Mouse (Mus musculus) megakaryocyte-erythroid progenitor cell, adult 5 weeks (primary cell): ENCODE data around the gene Ncoa4. TPM values are rescaled to one million over a fixed set of nuclear protein-coding genes. Genes with fewer than 3 reads are reported as not detected.

Source experiments
- polyA plus RNA-seq: library from polyadenylated mRNA; stranded (reverse); fragments of >175 nt; gene quantifications from 2 replicates; pipeline ENCODE4 v1.2.3, GENCODE M21; 2012

Gene Ncoa4
- 9.5 and 10.9 TPM in 2 replicates for polyA plus RNA-seq

DNA sequence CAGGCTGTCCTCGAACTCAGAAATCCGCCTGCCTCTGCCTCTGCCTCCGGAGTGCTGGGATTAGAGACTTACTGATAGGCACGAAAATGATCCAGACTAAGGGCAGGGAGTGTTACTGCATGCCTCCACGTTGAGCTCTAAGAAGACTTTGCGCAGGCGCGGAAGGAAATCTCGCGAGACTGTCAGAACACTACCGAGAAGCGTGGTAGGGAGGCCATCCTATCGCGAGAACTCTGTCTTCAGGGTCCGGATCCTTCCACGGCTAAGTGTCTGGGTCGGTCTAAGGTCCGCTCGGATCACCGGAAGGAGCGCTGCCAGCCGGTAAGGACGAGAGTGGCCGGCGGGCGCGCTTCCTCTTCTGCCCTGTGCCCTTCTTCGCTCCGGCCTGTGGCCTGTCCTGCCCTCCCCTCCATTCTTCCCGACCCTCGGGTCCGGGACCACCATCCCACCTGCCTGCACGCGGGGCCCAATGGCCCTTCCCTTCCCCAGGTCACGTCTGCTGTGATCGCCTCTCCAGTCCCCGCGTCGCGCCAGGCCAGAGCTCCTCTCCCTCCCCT is at the start of gene Ncoa4:
Ncoa4 (plus strand) TSS at position 176 of the 557 bp plus-strand sequence.

DNA sequence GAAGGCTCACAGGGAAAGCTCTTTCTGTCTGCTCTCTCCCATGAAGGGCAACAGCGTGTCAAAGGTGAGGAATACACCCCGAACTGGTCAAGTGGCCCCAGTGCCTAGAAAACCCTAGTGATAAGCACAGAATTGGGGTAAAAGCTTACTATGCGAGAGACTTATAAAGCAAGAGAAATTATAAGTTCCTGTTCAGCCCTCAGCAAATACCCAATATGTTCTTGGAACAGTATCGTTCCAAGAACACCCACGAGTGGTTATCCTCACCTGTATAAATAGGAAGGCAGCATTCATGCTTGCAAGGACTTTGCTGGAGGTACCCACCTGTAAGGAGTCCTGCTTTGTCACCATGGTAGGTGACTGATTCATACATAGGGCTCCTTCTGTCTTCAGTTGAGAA is 17.9 kb upstream of the Ncoa4 start, which contains the start of gene Msmb:
Msmb (plus strand) TSS at position 301 of the 400 bp plus-strand sequence.

DNA sequence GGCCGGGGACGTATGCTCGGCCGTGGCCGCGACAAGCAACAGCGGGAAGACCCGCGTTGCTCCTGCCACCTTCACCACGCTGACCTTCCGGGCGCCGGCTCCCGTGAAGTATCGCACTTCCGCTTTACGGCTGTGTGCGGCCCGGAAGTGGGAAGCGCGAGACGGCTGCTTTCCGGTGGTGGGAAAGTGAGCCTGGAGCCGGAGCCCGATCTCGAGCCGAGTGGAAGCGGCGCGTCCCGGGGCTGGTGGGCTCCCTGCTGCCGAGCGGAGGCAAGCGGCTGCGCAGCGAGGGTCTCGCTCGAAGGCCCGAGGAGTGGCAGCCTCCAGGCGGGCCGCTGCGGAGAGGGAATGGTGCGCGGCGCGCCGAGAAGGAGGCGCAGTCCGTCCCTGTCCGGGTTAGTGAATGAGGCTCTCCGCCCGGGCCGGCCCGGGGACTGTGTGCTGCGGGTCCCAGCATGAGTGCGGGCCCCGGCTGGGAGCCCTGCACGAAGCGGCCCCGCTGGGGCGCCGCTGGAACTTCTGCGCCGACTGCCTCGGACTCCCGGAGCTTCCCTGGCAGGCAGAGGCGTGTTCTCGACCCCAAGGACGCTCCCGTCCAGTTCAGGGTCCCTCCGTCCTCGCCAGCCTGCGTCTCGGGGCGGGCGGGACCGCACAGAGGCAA is 42.3 kb downstream of the Ncoa4 start, which contains the start of the genes Timm23 and Parg:
Timm23 (minus strand) TSS at position 108 of the 661 bp plus-strand sequence.
Parg (plus strand) TSS at position 159 of the 661 bp plus-strand sequence.

Other genes with a start within 250 kb of the Ncoa4 start
- not detected in 2 replicates for gene Galnt15, start 130.9 kb upstream of the Ncoa4 start, polyA plus RNA-seq
- 6.8 and 8.0 TPM in 2 replicates for gene Oxnad1, start 74.5 kb upstream of the Ncoa4 start, polyA plus RNA-seq
- 26.4 and 36.9 TPM in 2 replicates for gene Dph3, start 74.1 kb upstream of the Ncoa4 start, polyA plus RNA-seq
- not detected in 2 replicates for gene Msmb, start 17.8 kb upstream of the Ncoa4 start, polyA plus RNA-seq
- 390 and 404 TPM in 2 replicates for gene Timm23, start 42.0 kb downstream of the Ncoa4 start, polyA plus RNA-seq
- 19.8 and 20.4 TPM in 2 replicates for gene Parg, start 42.1 kb downstream of the Ncoa4 start, polyA plus RNA-seq
- gene Ogdhl, start 162.2 kb downstream of the Ncoa4 start, polyA plus RNA-seq, result 0.15 and 0.17 TPM in 2 replicates
- gene 1700024G13Rik, start 228.5 kb downstream of the Ncoa4 start, polyA plus RNA-seq, result not detected in 2 replicates